Mouse (Mus musculus) ES-Bruce4 (cell line): ENCODE results near the gene Ltbp2.

Source experiments
- CTCF ChIP-seq: IDR thresholded peaks from one replicate; pipeline ENCODE4 v1.8.1; 2011; ENCODE audit warnings: low read depth, low read length
- POLR2A ChIP-seq: IDR thresholded peaks from one replicate; pipeline ENCODE4 v1.8.1; 2011; ENCODE audit warnings: low read length; ENCODE audit not compliant: insufficient read depth

DNA sequence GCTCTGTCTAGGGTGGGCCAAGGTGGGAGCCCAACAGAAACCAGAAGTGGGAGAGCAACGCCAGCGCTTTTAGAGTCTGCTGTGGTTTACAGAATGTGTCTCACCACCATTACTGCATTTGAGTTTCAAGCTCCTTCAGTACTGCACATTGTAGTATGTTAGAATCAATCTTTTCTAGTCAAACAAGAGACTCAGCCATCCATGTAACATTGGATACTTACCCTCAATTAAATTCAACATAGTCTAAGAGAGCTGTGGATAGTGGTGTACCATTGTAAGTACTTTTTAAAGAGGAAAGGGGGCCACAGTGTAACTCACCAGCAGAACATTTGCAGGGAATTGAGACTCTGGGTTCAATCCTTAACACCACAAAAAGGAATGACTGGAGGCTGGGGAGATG is 35.3 kb upstream of the Ltbp2 start:
- TF ChIP-seq POLR2A: no peak
- no peak for TF ChIP-seq CTCF
